Mouse (Mus musculus): ENCODE data around the gene Dnase2b.

The Dnase2b gene

DNA sequence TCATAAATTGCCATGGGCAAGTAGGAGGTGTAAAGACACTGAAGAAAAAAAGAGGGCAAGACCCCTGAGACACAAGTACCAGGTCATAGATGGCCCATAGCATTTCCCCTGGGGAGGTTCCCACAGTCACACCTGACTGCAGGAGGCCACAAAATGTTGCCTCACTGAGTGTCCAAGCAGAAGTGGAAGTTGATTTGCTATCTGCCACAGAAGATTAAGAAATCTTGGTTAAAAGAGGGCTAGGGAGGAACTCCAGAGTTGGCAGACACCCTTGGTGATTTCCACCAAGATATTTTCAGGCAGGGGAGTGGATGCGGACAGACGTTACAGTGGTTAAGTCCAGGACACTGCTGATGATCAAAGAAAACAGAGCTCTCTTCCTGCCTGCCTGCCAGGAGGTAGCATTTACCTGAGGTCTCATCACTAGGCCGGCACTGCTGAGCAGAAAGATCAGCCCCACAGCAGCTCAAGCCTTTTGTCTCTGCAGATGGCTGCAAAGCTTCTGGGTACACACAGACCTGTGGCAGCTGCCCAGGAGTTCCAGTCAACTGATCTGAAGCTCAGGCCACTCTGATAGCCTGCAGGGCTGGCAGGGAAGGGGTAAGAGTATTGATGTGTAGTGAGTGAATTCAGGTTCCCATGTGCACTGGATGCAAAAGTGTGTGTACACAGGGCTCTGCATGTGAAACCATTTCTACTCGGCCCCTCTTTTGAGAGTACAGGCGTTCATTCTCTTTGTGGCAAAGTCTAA is 1.3 kb upstream of the Dnase2b start:
- in situ Hi-C loops (cut with MboI; ENCODE audit: low sequenced_read_pairs) = no loop called here

DNA sequence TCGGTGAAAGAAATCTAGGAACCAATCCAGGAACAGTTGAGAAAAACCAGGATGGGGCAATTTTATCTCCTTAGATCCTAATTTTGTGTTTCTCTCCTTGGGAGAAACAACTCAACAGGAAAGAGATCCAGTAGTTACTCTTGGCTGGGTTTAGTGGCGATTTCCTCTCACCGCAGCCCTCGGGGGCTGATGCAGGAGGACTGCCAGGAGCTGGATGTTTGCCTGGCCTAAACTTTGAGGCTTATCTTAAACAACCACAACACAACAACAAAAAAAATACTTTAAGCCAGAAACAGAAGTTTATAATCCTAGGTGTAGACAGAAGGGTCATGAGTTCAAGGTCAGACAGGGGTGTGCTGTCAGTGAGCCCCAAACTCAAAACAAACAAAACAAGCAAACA is 3.6 kb downstream of the Dnase2b start:
- in situ Hi-C loops (cut with MboI; ENCODE audit: low sequenced_read_pairs) = no loop called here

- in situ Hi-C loops (cut with MboI; ENCODE audit: low sequenced_read_pairs) = no loop called here
Observed at GRCm38 (mm10) chr3:146611261-146611660, 4.1 kb downstream of the Dnase2b start.

GRCm38 (mm10) chr3:146610322-146610721 is 5.1 kb downstream of the Dnase2b start:
- in situ Hi-C loops (cut with MboI; ENCODE audit: low sequenced_read_pairs) = no loop called here

GRCm38 (mm10) chr3:146607368-146607767 is 8.0 kb downstream of the Dnase2b start:
- in situ Hi-C loops (cut with MboI; ENCODE audit: low sequenced_read_pairs) = no loop called here

DNA sequence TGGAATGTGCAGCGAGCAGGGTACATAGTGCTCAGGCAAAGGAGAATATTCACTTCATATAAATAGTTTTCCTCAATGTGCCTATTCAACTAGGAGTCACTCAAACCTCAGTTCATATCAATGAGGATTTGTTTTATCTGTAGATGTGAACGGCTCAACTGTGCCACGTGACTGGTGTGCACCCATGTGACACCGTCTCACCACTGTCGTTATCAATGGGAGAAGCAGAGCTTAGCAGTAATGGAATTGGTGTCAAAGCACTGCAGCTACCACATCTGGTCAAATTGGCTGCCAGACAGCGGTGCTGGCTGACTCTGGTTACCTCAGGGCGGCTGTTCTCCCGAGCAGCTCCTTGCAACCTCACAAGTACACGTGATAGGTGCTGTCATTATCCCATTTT is 10.7 kb downstream of the Dnase2b start:
- in situ Hi-C loops (cut with MboI; ENCODE audit: low sequenced_read_pairs) = no loop called here

DNA sequence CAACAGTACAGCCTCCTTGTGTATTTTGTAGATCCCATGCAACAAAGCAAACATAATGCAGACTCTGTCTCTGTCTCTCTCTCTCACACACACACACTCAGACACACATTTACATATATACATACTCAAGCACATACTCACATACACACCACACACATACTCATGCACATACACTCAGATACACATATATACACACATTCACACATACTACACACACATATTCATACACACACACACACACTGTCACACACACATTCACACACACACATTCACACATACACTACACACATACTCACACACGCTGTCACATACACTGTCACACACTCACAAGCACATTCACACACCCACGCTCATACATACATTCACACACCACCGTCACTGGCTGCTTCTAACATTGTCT is 12.9 kb downstream of the Dnase2b start:
- in situ Hi-C loops (cut with MboI; ENCODE audit: low sequenced_read_pairs) = no loop called here

DNA sequence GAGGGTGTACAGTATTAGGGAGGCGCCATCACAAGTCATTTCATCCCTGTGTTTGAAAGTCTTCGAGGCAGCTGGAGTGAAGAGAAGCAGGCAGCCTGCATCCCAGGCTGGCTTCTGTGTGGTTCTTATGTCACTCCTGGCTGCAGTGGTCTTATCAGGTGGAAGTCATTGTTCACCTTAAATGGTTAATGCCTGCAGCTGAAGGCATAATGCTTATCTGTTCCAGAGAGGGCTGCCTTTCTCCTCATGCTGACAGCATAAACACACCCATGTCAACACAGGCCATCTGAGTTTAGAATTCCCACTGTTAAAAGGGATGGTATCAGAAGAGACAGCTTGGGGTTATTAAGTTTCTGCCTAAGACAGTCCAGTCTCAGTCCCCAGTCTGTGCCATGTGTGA is 14.2 kb downstream of the Dnase2b start:
- in situ Hi-C loops (cut with MboI; ENCODE audit: low sequenced_read_pairs) = no loop called here

- in situ Hi-C loops (cut with MboI; ENCODE audit: low sequenced_read_pairs) = no loop called here
Observed at GRCm38 (mm10) chr3:146599198-146599900, 16.0 kb downstream of the Dnase2b start.

DNA sequence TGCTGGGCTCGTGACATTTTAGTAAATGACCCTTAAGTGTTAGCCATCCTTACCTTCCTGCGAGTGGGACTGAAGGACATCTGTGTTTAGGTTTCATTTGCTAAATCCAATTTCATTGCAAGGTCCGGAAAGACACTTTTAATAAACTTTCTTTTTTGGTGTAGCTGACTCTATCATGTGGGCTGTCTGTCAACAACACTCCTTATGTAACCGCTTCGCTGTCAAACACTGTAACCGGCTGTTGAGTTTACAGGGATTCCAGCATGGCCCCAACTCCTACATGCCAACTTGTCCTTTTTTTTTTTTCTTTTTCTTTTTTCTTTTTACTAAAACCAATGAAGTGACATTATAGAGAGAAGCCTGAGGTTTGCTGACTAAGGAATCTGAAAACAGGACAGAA is 17.0 kb downstream of the Dnase2b start:
- in situ Hi-C loops (cut with MboI; ENCODE audit: low sequenced_read_pairs) = no loop called here

DNA sequence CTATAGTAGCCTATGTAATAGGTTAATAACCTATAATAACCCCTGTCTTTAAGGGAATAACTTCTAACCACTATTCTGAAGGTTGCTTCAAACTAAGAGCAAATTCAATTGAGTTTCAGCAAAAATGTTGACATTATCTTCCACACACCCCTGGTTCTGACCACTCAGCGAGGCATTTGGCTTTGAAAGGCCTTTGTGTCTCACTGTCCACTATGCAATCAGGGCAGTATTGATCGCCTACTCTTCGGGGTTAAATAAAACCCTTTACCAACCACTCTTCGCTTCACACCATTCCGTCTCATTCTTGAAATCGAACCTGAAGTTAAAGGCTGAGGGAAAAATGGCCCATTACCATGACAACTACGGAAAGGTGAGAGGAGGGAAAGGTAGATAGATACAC is 18.5 kb downstream of the Dnase2b start:
- in situ Hi-C loops (cut with MboI; ENCODE audit: low sequenced_read_pairs) = no loop called here

DNA sequence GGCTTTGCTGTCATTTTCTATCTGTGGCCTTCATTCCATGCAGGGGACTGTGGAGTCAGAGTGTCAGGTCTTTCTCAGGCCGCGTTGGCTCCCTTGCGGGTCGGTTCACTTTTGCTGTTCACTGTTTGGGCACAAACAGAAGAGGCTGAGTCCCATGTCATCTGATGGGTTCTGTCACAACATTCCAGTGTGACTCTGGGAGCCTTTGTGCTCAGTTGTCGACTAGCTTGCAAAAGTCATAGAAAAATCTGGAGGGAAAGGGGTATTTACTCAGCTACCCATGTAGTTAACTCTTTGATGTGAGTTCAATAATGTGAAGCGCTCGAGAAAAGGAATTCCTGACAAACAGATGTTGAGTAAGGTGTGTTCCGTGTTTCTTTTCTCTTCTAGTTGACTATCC is 19.0 kb downstream of the Dnase2b start:
- in situ Hi-C loops (cut with MboI; ENCODE audit: low sequenced_read_pairs) = no loop called here

- in situ Hi-C loops (cut with MboI; ENCODE audit: low sequenced_read_pairs) = no loop called here
Observed at GRCm38 (mm10) chr3:146595440-146595839, 20.0 kb downstream of the Dnase2b start.

DNA sequence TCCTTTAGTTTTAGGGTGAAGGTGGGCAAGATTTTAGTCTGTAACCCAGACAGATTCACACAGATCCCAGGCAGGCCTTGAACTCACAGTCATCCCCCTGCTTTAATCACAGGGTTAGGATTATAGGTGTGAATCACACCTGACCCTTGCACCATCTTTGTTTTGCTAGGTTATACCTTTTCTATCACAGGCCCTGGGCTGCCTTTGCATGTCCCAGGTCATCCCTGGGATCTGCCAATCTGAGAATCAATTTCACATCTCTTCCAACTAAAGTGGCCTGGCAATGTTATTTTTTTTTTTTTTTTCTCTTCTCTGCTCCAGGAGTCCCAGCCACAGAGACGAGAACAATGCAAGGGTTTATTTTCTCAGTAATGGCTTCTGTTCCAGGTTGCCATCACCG is 23.8 kb downstream of the Dnase2b start:
- in situ Hi-C loops (cut with MboI; ENCODE audit: low sequenced_read_pairs) = no loop called here

DNA sequence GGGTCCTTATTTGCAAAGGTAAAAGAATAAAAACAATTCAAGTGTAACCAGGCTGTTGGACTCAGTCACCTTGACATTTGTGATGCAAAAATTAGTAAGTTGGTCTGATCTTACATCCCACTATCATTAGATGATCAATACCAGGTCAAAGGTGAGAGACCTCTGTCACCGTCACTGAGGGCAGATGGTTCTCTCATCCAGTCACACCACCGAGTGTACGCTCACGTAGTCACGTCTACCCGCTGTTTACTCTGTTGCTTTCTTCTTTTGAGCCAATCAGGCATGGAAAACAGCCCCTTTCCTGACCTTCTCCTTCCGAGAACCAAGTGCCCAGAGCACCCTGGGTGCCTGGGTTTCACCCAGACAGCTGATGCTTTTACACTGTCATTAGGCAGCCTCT is 24.2 kb downstream of the Dnase2b start:
- in situ Hi-C loops (cut with MboI; ENCODE audit: low sequenced_read_pairs) = no loop called here

GRCm38 (mm10) chr3:146589523-146589922 is 25.9 kb downstream of the Dnase2b start:
- in situ Hi-C loops (cut with MboI; ENCODE audit: low sequenced_read_pairs) = no loop called here

DNA sequence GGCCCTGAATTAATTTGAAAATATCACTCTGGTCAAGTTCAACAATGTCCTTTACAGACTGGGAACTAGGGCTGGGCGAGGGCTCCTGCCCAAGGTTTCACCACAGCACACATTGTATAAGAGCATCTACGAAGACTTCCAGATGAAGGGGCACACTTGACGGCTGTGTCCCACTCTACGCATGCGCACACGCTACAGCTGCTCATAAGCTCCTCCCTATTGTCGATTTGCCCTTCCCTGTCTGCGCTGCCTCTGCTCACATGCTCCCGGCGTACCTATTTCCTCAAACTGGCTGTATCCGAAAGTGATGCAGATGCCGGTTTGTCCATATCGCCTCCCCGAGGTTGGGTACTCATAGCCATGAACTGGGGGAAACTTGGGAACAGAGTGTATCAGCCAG is 28.8 kb downstream of the Dnase2b start:
- in situ Hi-C loops (cut with MboI; ENCODE audit: low sequenced_read_pairs) = no loop called here

DNA sequence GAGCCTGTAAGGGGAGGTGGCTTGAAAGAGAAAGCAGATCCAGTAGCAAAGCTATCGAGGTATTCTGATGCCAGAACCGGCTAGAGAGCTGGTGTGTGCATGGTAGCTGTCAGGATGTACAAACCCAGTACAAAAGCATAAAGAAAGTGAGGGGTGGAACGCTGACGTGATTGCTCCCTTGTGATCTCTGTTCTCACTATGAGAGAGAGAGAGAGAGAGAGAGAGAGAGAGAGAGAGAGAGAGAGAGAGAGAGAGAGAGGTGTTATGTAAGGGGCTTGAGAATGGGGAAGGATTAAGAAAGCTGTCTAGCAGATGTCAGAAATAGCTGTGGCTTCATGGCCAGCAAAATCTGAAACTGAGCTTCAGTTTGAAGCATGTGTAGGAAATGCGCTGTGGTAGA is 31.5 kb downstream of the Dnase2b start:
- in situ Hi-C loops (cut with MboI; ENCODE audit: low sequenced_read_pairs) = no loop called here

GRCm38 (mm10) chr3:146583478-146583877 is 31.9 kb downstream of the Dnase2b start:
- in situ Hi-C loops (cut with MboI; ENCODE audit: low sequenced_read_pairs) = no loop called here

- in situ Hi-C loops (cut with MboI; ENCODE audit: low sequenced_read_pairs) = no loop called here
Observed at GRCm38 (mm10) chr3:146580039-146580729, 35.2 kb downstream of the Dnase2b start.

DNA sequence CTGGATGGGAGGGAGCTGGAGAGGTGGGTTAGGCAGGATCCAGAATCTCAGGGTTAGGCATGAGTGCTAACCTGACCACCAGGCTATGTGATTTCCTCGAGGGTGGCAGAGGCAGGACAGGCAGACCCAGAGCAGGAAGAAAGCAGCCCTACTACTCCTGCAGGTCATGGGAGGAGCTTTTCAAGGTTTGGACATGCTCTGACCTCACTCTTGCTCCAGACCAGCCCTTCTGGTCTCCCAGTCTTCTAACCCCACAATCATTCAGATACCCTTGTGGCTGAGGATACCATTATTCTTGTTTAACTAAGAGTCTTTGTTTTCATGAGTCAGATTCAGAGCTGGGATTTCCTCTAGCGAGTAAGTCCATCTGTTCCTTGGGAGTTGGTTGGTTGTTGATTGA is 37.8 kb downstream of the Dnase2b start:
- in situ Hi-C loops (cut with MboI; ENCODE audit: low sequenced_read_pairs) = no loop called here

DNA sequence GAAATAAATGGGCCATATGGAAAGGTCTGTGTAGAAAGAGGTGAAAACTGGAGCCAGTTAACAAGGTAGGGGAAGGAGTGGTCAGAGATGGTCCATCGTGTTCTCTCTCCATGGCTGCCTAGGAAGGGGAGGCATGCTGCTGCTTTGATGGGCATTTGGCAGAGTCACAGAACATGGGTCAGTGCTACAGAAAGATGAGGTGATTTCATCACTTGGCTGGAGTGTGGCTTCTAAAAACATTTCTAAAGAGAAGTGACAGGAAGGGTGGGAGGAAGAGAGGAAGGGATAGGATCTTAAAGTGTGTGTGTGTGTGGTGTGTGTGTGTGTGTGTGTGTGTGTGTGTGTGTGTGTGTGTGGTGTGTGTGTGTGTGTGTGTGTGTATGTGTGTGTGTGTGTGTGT is 44.1 kb downstream of the Dnase2b start:
- in situ Hi-C loops (cut with MboI; ENCODE audit: low sequenced_read_pairs) = no loop called here

Data from CH12F3 (cell line).